Mouse (Mus musculus): ENCODE measurements around the gene Chrna1. TPM values are rescaled to one million over a fixed set of nuclear protein-coding genes. Genes with fewer than 3 reads are reported as not detected.

Chrna1 gene
- polyA plus RNA-seq (2014; fragmentation: Illumina TruSeq; extraction: RNeasy Lipid Tissue Mini Kit (QIAGEN cat#74804)): not detected

DNA sequence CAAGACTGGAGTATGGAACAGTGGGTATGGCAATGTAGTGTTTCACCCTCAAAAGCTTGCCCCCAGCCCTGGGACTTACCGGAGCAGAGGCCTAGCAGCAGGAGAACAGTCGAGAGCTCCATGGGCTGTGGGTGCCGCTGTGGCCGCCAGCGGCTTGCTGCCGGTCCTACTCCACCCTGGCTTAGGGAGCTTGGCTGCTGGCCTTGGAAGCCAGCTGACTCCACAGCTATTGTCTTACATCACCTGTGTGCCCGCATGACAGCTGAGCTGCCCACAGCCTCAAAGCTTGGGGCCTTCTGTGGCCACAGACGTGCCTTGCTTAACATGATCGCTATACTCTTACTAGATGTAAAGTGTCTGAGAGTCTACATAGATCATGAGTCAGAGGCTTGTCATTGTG, at the start of gene Chrna1:
TSS of gene Chrna1 (minus strand) at position 173 of the 400 bp plus-strand sequence.

GRCm38 (mm10) chr2:73529356-73530330, 50.5 kb downstream of the Chrna1 start, which contains the start of gene Wipf1:
TSS of gene Wipf1 (minus strand) at chr2:73529734.

Other genes with a start within 250 kb of the Chrna1 start
- gene Gpr155, start 193.8 kb downstream of the Chrna1 start, polyA plus RNA-seq (2014; fragmentation: Illumina TruSeq; extraction: RNeasy Lipid Tissue Mini Kit (QIAGEN cat#74804)): 36.5 TPM
- gene Wipf1, start 50.6 kb downstream of the Chrna1 start, polyA plus RNA-seq (2014; fragmentation: Illumina TruSeq; extraction: RNeasy Lipid Tissue Mini Kit (QIAGEN cat#74804)): 31.2 TPM
- gene Chn1, start 195.0 kb upstream of the Chrna1 start, polyA plus RNA-seq (2014; fragmentation: Illumina TruSeq; extraction: RNeasy Lipid Tissue Mini Kit (QIAGEN cat#74804)): 17.5 TPM

Data from ovary, adult 10 weeks (tissue).